Mouse (Mus musculus) CH12.LX (cell line): Measurements from ENCODE around the gene Aldh5a1. TPM values are rescaled to one million over a fixed set of nuclear protein-coding genes. Genes with fewer than 3 reads are reported as not detected.

Experiments used
- DNase-seq: peaks from one replicate; pipeline ENCODE4 v3.0.0-alpha.2; 2013; ENCODE audit errors: extremely low read depth
- H3K27ac ChIP-seq: 2 replicates; pipeline ENCODE4 v1.5.1; 2012; ENCODE audit warnings: low read depth, mild to moderate bottlenecking, control low read depth, moderate library complexity; ENCODE audit not compliant: insufficient read depth
- H3K27me3 ChIP-seq: replicated peaks from 2 replicates; pipeline ENCODE3; 2012; ENCODE audit warnings: inconsistent platforms
- H3K36me3 ChIP-seq, 2 experiments: replicated peaks in 1 of 2; 2 replicates each; pipeline versions ENCODE3 to v1.6.1; 2012; ENCODE audit warnings: inconsistent platforms in 1 of 2, low read length in 1 of 2, mild to moderate bottlenecking in 1 of 2, mixed read lengths in 1 of 2, moderate library complexity in 1 of 2; ENCODE audit not compliant: control insufficient read depth in 1 of 2, insufficient read depth in 1 of 2
- H3K4me1 ChIP-seq, 2 experiments: 2 replicates each; pipeline ENCODE4 v1.6.1; 2012; ENCODE audit warnings: inconsistent platforms in 1 of 2, moderate library complexity in 1 of 2; ENCODE audit not compliant: insufficient read depth in 2 of 2, control insufficient read depth in 1 of 2
- H3K4me2 ChIP-seq: 2 replicates; pipeline ENCODE4 v1.6.1; 2012; ENCODE audit warnings: low read depth, mild to moderate bottlenecking, control low read depth; ENCODE audit not compliant: poor library complexity, insufficient read depth, severe bottlenecking
- H3K4me3 ChIP-seq, 3 experiments: fragments of 150-350 bp in 1 of 3; sonication (generic) in 1 of 3; replicated peaks in 1 of 3; 2 replicates each; pipeline versions ENCODE3 to v1.5.1; 2011 to 2012; ENCODE audit warnings: low read depth in 2 of 3, low read length in 2 of 3, mild to moderate bottlenecking in 2 of 3, moderate library complexity in 2 of 3, control low read depth in 1 of 3, improper control_type of control experiment in 1 of 3, inconsistent platforms in 1 of 3, mixed read lengths in 1 of 3; ENCODE audit not compliant: poor library complexity in 1 of 3
- H3K79me2 ChIP-seq: replicated peaks from 2 replicates; pipeline ENCODE4 v1.6.1; 2012; ENCODE audit warnings: mild to moderate bottlenecking, moderate library complexity; ENCODE audit not compliant: control insufficient read depth, poor library complexity, insufficient read depth, severe bottlenecking; ENCODE audit errors: extremely low read depth
- H3K9ac ChIP-seq: 2 replicates; pipeline ENCODE4 v1.6.1; 2012; ENCODE audit warnings: low read depth, mild to moderate bottlenecking, control low read depth, moderate library complexity; ENCODE audit not compliant: insufficient read depth
- H3K9me3 ChIP-seq: replicated peaks from 2 replicates; pipeline ENCODE3; 2012; ENCODE audit warnings: low read length, inconsistent platforms, mixed read lengths
- BHLHE40 ChIP-seq: IDR thresholded peaks from 2 replicates; pipeline ENCODE4 v1.6.1; 2011; ENCODE audit warnings: mild to moderate bottlenecking, low read depth, low read length, improper control_type of control experiment
- CHD1 ChIP-seq: IDR thresholded peaks from 2 replicates; pipeline ENCODE4 v1.6.1; 2012; ENCODE audit warnings: low read depth, low read length, improper control_type of control experiment, inconsistent platforms
- E2F4 ChIP-seq: IDR thresholded peaks from 2 replicates; pipeline ENCODE4 v1.6.1; 2011; ENCODE audit warnings: low read depth, low read length, improper control_type of control experiment; ENCODE audit not compliant: insufficient replicate concordance
- EP300 ChIP-seq: IDR thresholded peaks from 2 replicates; pipeline ENCODE4 v1.6.1; 2011; ENCODE audit warnings: low read length, improper control_type of control experiment
- HCFC1 ChIP-seq: IDR thresholded peaks from 2 replicates; pipeline ENCODE4 v1.6.1; 2012; ENCODE audit warnings: low read depth, mild to moderate bottlenecking, inconsistent platforms, low read length, improper control_type of control experiment
- IRF4 ChIP-seq: IDR thresholded peaks from 2 replicates; pipeline ENCODE4 v1.6.1; 2014; ENCODE audit warnings: low read depth, mild to moderate bottlenecking, inconsistent platforms, low read length, improper control_type of control experiment
- MAFK ChIP-seq: IDR thresholded peaks from 2 replicates; pipeline ENCODE4 v1.6.1; 2011; ENCODE audit warnings: low read length, improper control_type of control experiment; ENCODE audit not compliant: insufficient replicate concordance
- MAX ChIP-seq: IDR thresholded peaks from 2 replicates; pipeline ENCODE4 v1.6.1; 2011; ENCODE audit warnings: low read length, improper control_type of control experiment
- MAZ ChIP-seq: IDR thresholded peaks from 2 replicates; pipeline ENCODE4 v1.6.1; 2012; ENCODE audit warnings: low read depth, mild to moderate bottlenecking, inconsistent platforms, low read length, improper control_type of control experiment, moderate library complexity
- MEF2A ChIP-seq: IDR thresholded peaks from 2 replicates; pipeline ENCODE4 v1.6.1; 2014; ENCODE audit warnings: low read depth, mild to moderate bottlenecking, inconsistent platforms, low read length, improper control_type of control experiment, borderline replicate concordance
- MXI1 ChIP-seq: IDR thresholded peaks from 2 replicates; pipeline ENCODE4 v1.6.1; 2011; ENCODE audit warnings: mild to moderate bottlenecking, low read depth, low read length, improper control_type of control experiment
- NELFE ChIP-seq: IDR thresholded peaks from 2 replicates; pipeline ENCODE4 v1.6.1; 2011; ENCODE audit warnings: low read depth, low read length, improper control_type of control experiment
- NRF1 ChIP-seq: IDR thresholded peaks from 2 replicates; pipeline ENCODE4 v1.6.1; 2014; ENCODE audit warnings: low read depth, mild to moderate bottlenecking, inconsistent platforms, low read length, improper control_type of control experiment, moderate library complexity
- PAX5 ChIP-seq: IDR thresholded peaks from 2 replicates; pipeline ENCODE4 v1.6.1; 2012; ENCODE audit warnings: low read length, inconsistent platforms, mixed read lengths
- POLR2AphosphoS2 ChIP-seq: IDR thresholded peaks from 2 replicates; pipeline ENCODE4 v1.6.1; 2011; ENCODE audit warnings: low read depth, low read length, improper control_type of control experiment
- TBP ChIP-seq: conservative IDR thresholded peaks from 2 replicates; pipeline ENCODE4 v1.6.1; 2011; ENCODE audit warnings: low read depth, low read length, improper control_type of control experiment
- UBTF ChIP-seq: IDR thresholded peaks from 2 replicates; pipeline ENCODE4 v1.6.1; 2012; ENCODE audit warnings: low read depth, mild to moderate bottlenecking, inconsistent platforms, low read length, improper control_type of control experiment, moderate library complexity
- USF1 ChIP-seq: IDR thresholded peaks from 2 replicates; pipeline ENCODE4 v1.6.1; 2014; ENCODE audit warnings: low read depth, mild to moderate bottlenecking, inconsistent platforms, low read length, improper control_type of control experiment
- USF2 ChIP-seq: conservative IDR thresholded peaks from 2 replicates; pipeline ENCODE4 v1.6.1; 2011; ENCODE audit warnings: low read depth, low read length, improper control_type of control experiment
- ZKSCAN1 ChIP-seq: IDR thresholded peaks from 2 replicates; pipeline ENCODE4 v1.6.1; 2012; ENCODE audit warnings: low read depth, inconsistent platforms, low read length, improper control_type of control experiment, borderline replicate concordance
- dilution Hi-C: fragments of 300-500 bp; cut with MboI; formaldehyde crosslinking; loops from 2 replicates; pipeline ENCODE4 v1.14.3; 2020; ENCODE audit warnings: low sequenced_read_pairs; ENCODE audit not compliant: extremely low pct_unique_long_range_greater_than_20kb, extremely low pct_ligation_motif_present
- in situ Hi-C: fragments of 300-500 bp; cut with MboI; formaldehyde crosslinking; loops from 3 replicates; pipeline ENCODE4 v1.14.3; 2019; ENCODE audit warnings: low sequenced_read_pairs, low pct_ligation_motif_present, low pct_unique_long_range_greater_than_20kb, mixed read lengths
- polyA plus RNA-seq: library from polyadenylated mRNA; unstranded; fragments of >175 nt; gene quantifications from 2 replicates; pipeline ENCODE4 v1.2.1, GENCODE M21; 2012; ENCODE audit warnings: low read depth; ENCODE audit not compliant: insufficient read length
- total RNA-seq, 2 experiments: library from RNA; depleted of rRNA; stranded (reverse); fragments of 300-350 nt in 1 of 2; fragments of >200 nt in 1 of 2; gene quantifications; 2 replicates each; pipeline ENCODE4 v1.2.3; 2012 to 2014

Aldh5a1 gene
- total and polyA plus RNA-seq, 3 experiments: 0.36 to 2.4 (median 1.3) TPM

GRCm38 (mm10) chr13:24937839-24938166, 342 bp upstream of the Aldh5a1 start:
- Histone ChIP-seq H3K27me3 (peaks cover 13% of the 10 kb centered on the region), H3K36me3 (no peaks in the 10 kb centered on the region), H3K4me2 (peak overlapping the region; percentile 80), H3K79me2 (no peaks in the 10 kb centered on the region; the same call in 1 of the 2 replicates), H3K9me3 (no peaks in the 10 kb centered on the region), H3K9ac (peak overlapping the region; percentile 82; the same call in 1 of the 2 replicates), H3K4me1 (peaks cover 3 to 10% of the 10 kb centered on the region in 2 experiments; a peak in 2 of 4 replicates), H3K4me3 (peak overlapping the region; percentile 50 to 90 (median 61)), H3K27ac (no peak overlapping the region)
- TF ChIP-seq NELFE (no peak), NRF1 (no peak), TBP (no peak), CHD1 (no peak), MAX (no peak), HCFC1 (no peak), MAZ (no peak), USF1 (no peak), EP300 (no peak), IRF4 (no peak), E2F4 (no peak), ZKSCAN1 (no peak), POLR2AphosphoS2 (no peak), BHLHE40 (no peak), PAX5 (no peak)
- in situ Hi-C loops (loop anchor here (5.0 kb wide), 1 partner anchor 44 kb away; no protein-coding TSS in a partner anchor), dilution Hi-C loops (no loop called here)
- DNase-seq: no peak

- H3K9ac ChIP-seq: peak overlapping the region; percentile 82; the same call in 1 of the 2 replicates
- peak overlapping the region; percentile 50 to 90 (median 61) for H3K4me3 ChIP-seq
- in situ Hi-C loops: loop anchor here (5.0 kb wide), 1 partner anchor 46 kb away; no protein-coding TSS in a partner anchor
- H3K79me2 ChIP-seq: no peaks in the 10 kb centered on the region; the same call in 1 of the 2 replicates
- no peaks in the 10 kb centered on the region for H3K9me3 ChIP-seq
- peak overlapping the region; percentile 80 for H3K4me2 ChIP-seq
- no peak for DNase-seq
- no peaks in the 10 kb centered on the region for H3K36me3 ChIP-seq
- peaks cover 0 to 10% of the 10 kb centered on the region in 2 experiments; a peak in 2 of 4 replicates for H3K4me1 ChIP-seq
- peaks cover 13% of the 10 kb centered on the region for H3K27me3 ChIP-seq
- TF ChIP-seq MXI1 (no peak), UBTF (no peak), MAX (no peak), USF2 (no peak), MAZ (no peak), MEF2A (no peak), MAFK (no peak)
- TF ChIP-seq, all 38 proteins: peak for 0
- no peak overlapping the region for H3K27ac ChIP-seq
- dilution Hi-C loops: no loop called here
Measured at GRCm38 (mm10) chr13:24936772-24937107, 721 bp downstream of the Aldh5a1 start.
